22 mouse cellular contexts compared by ENCODE assay signal in genomic region chr1:89281107-89281655, GRCm38 (mm10).
DNase-seq lines count a peak whose midpoint lies in the region; ATAC-seq lines count a peak whose summit lies in the region.
"Had no signal": no experiment of that assay in that cellular context is flagged by ENCODE, and none has a peak within 500 bp of the region (broad histone marks: within the 10 kb centered on the region; RNA-seq: fewer than 3 reads in every experiment).

No protein-coding gene starts in this region.

- no peak overlapping the region for H3K4me2 ChIP-seq in lung, embryonic 16.5 days (ENCODE audit: low read depth, low read length)
- H3K4me2 ChIP-seq: hindbrain, embryonic 13.5 days; limb, embryonic 15.5 days; midbrain, embryonic 12.5 days; neural tube, embryonic 15.5 days had no signal

- intact Hi-C loops in left cerebral cortex, postnatal 14 days (cut with DNase I) = no loop called here

- peaks cover 10% of the 10 kb centered on the region; the same call in 1 of the 2 replicates for H3K4me1 ChIP-seq in heart, embryonic 10.5 days
- H3K4me1 ChIP-seq in lung, embryonic 16.5 days (replicated peaks; ENCODE audit: control insufficient read depth, insufficient read depth, low read length) = no peaks in the 10 kb centered on the region
- H3K4me1 ChIP-seq: hindbrain, embryonic 13.5 days; limb, embryonic 15.5 days; neural tube, embryonic 15.5 days had no signal

- DNase-seq in heart, embryonic 10.5 days (ENCODE audit: low spot score) = peak; percentile 54
- no peak for DNase-seq in heart, adult 9 months (ENCODE audit: low spot score in 2 of 2)
- peak; percentile 7 to 35 for DNase-seq in kidney, postnatal 36 days
- no peak for DNase-seq in kidney, postnatal 4 days
- peak; percentile 40 to 76 for DNase-seq in lung, postnatal 4 days
- no peak for DNase-seq in left cerebral cortex, postnatal 14 days (ENCODE audit: low spot score in 2 of 2)
- DNase-seq in spleen, postnatal 4 days (ENCODE audit: low spot score in 2 of 2) = no peak
- DNase-seq: adrenal gland, postnatal 14 days; cerebellum, adult 2 months; cerebellum, postnatal 36 days; gastrocnemius, postnatal 14 days; heart, adult 18-20 months; heart, postnatal 36 days; right cerebral cortex, adult 18-20 months had no signal

- H3K4me3 ChIP-seq in heart, embryonic 10.5 days = no peak overlapping the region
- no peak overlapping the region for H3K4me3 ChIP-seq in lung, embryonic 16.5 days (ENCODE audit: low read length)
- H3K4me3 ChIP-seq: hindbrain, embryonic 13.5 days; limb, embryonic 15.5 days; midbrain, embryonic 12.5 days; neural tube, embryonic 15.5 days had no signal

- no peaks in the 10 kb centered on the region for H3K9me3 ChIP-seq in heart, embryonic 10.5 days
- no peaks in the 10 kb centered on the region for H3K9me3 ChIP-seq in lung, embryonic 16.5 days (ENCODE audit: control insufficient read depth, low read length)
- H3K9me3 ChIP-seq: hindbrain, embryonic 13.5 days; limb, embryonic 15.5 days; midbrain, embryonic 12.5 days; neural tube, embryonic 15.5 days had no signal

- ATAC-seq in lung, embryonic 16.5 days (ENCODE audit: low read depth) = peak; percentile 70
- ATAC-seq: forebrain, embryonic 14.5 days; inflammation-experienced regulatory T-cells, adult 6 months had no signal

- H3K36me3 ChIP-seq in heart, embryonic 10.5 days = no peaks in the 10 kb centered on the region
- no peaks in the 10 kb centered on the region for H3K36me3 ChIP-seq in lung, embryonic 16.5 days (ENCODE audit: control insufficient read depth, insufficient read depth, low read length)
- H3K36me3 ChIP-seq: hindbrain, embryonic 13.5 days; limb, embryonic 15.5 days; midbrain, embryonic 12.5 days; neural tube, embryonic 15.5 days had no signal

- no peak overlapping the region for H3K27ac ChIP-seq in heart, embryonic 10.5 days
- no peak overlapping the region for H3K27ac ChIP-seq in lung, embryonic 16.5 days (ENCODE audit: low read length)
- H3K27ac ChIP-seq: hindbrain, embryonic 13.5 days; limb, embryonic 15.5 days; midbrain, embryonic 12.5 days; neural tube, embryonic 15.5 days; stomach, postnatal 0 days had no signal

- no peaks in the 10 kb centered on the region; the same call in 1 of the 2 replicates for H3K27me3 ChIP-seq in heart, embryonic 10.5 days (ENCODE audit: insufficient read depth, poor library complexity, severe bottlenecking)
- H3K27me3 ChIP-seq in lung, embryonic 16.5 days (ENCODE audit: control insufficient read depth, insufficient read depth, low read depth, low read length) = no peaks in the 10 kb centered on the region
- H3K27me3 ChIP-seq: hindbrain, embryonic 13.5 days; limb, embryonic 15.5 days; midbrain, embryonic 12.5 days; neural tube, embryonic 15.5 days had no signal

- H3K9ac ChIP-seq in lung, embryonic 16.5 days (ENCODE audit: low read length) = no peak overlapping the region
- H3K9ac ChIP-seq: hindbrain, embryonic 13.5 days; limb, embryonic 15.5 days; midbrain, embryonic 12.5 days; neural tube, embryonic 15.5 days had no signal

- WGBS in heart, embryonic 10.5 days = 59% methylated on average over 1 of the region's 1 CpGs
- whole genome bisulfite sequencing in lung, embryonic 16.5 days = 8% methylated on average over 1 of the region's 1 CpGs

Comparison
In these comparisons a context has a peak if more than half of its experiments do, and no peak if none do; other contexts are left out.
1. DNase-seq: peak in heart, embryonic 10.5 days (single experiment), kidney, postnatal 36 days (2 of 2) and lung, postnatal 4 days (2 of 2); none in heart, adult 9 months (0 of 2), kidney, postnatal 4 days (0 of 2), left cerebral cortex, postnatal 14 days (0 of 2) and spleen, postnatal 4 days (0 of 2).